18 mouse cellular contexts compared by ENCODE assay signal in the genomic region with DNA sequence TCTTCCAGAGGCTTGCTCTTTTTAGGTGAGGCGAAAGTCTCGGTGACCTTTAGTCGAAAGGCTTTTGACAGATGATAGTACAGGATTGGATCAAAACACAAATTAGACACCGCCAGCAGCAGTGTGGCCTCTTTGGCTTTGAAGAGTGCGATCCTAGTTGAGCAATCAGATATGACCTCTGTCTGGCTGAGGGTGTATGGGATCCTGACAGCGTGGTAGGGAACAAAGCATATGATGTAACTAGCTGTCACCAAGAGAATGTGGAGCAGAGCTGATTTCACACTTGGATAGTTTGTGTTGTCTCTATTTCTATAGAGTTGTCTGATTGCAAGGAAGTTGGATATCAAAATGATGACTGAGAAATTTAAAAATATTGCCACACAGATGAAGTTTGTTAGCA. TPM values are rescaled to one million over a fixed set of nuclear protein-coding genes. Genes with fewer than 3 reads are reported as not detected.
DNase-seq lines count a peak whose midpoint lies in the region; ATAC-seq and TF ChIP-seq lines count a peak whose summit lies in the region.
"Had no signal": no experiment of that assay in that cellular context is flagged by ENCODE, and none has a peak within 500 bp of the region (broad histone marks: within the 10 kb centered on the region; RNA-seq: fewer than 3 reads in every experiment).

No protein-coding gene starts in this region.

- intact Hi-C loops in heart, adult 2 months (cut with DNase I): no loop called here

- no peak for TF ChIP-seq CTCF in heart, adult 2 months (IDR thresholded peaks at IDR 0.05)

- WGBS in heart, embryonic 16.5 days: 61% methylated on average over 6 of the region's 6 CpGs
- WGBS in heart, adult 2 months: 84% methylated on average over 6 of the region's 6 CpGs
- 58% methylated on average over 6 of the region's 6 CpGs for WGBS in liver, embryonic 12.5 days (ENCODE audit: insufficient replicate concordance)

- H3K4me2 ChIP-seq in heart, embryonic 16.5 days (ENCODE audit: low read depth, low read length): no peak overlapping the region
- H3K4me2 ChIP-seq in liver, embryonic 12.5 days: no peak overlapping the region
- H3K4me2 ChIP-seq: embryonic facial prominence, embryonic 13.5 days; hindbrain, embryonic 15.5 days; midbrain, embryonic 15.5 days; stomach, embryonic 15.5 days had no signal

- H3K36me3 ChIP-seq in heart, embryonic 16.5 days (ENCODE audit: control insufficient read depth, insufficient read depth): no peaks in the 10 kb centered on the region
- no peaks in the 10 kb centered on the region for H3K36me3 ChIP-seq in heart, adult 2 months (ENCODE audit: control insufficient read depth, insufficient read depth, low read length)
- H3K36me3 ChIP-seq in liver, embryonic 12.5 days: no peaks in the 10 kb centered on the region
- H3K36me3 ChIP-seq: embryonic facial prominence, embryonic 13.5 days; hindbrain, embryonic 15.5 days; midbrain, embryonic 15.5 days; stomach, embryonic 15.5 days had no signal

- TF ChIP-seq POLR2A in heart, adult 2 months (IDR thresholded peaks at IDR 0.05; ENCODE audit: insufficient read depth, low read depth, low read length): no peak

- ATAC-seq in heart, embryonic 16.5 days (replicated peaks; ENCODE audit: extremely low read depth, insufficient read depth, low FRiP score): 0 out of 2 replicates have a peak, but pooled peaks have one; percentile 18
- peak; percentile 76 for ATAC-seq in granulocyte monocyte progenitor cell, adult 5-6 weeks (replicated peaks; ENCODE audit: poor library complexity, severe bottlenecking)
- ATAC-seq in liver, embryonic 12.5 days: 0 out of 2 replicates have a peak, but pooled peaks have one; percentile 24
- peak; percentile 62 for ATAC-seq in megakaryocyte progenitor cell, adult 5-6 weeks (replicated peaks; ENCODE audit: poor library complexity)
- ATAC-seq: forebrain, embryonic 16.5 days; intestine, postnatal 0 days; midbrain, embryonic 15.5 days had no signal

- H3K4me3 ChIP-seq in heart, embryonic 16.5 days (ENCODE audit: low read length): no peak overlapping the region
- H3K4me3 ChIP-seq in heart, adult 2 months: no peak overlapping the region
- H3K4me3 ChIP-seq in liver, embryonic 12.5 days: no peak overlapping the region
- H3K4me3 ChIP-seq: embryonic facial prominence, embryonic 13.5 days; hindbrain, embryonic 15.5 days; layer of hippocampus, adult 2 months; midbrain, embryonic 15.5 days; stomach, embryonic 15.5 days had no signal

- peaks cover 3% of the 10 kb centered on the region; the same call in 1 of the 2 replicates for H3K4me1 ChIP-seq in heart, embryonic 16.5 days (ENCODE audit: control insufficient read depth, insufficient read depth, low read length)
- H3K4me1 ChIP-seq in heart, adult 2 months (ENCODE audit: control insufficient read depth, insufficient read depth, low read length): no peaks in the 10 kb centered on the region
- peaks cover 9% of the 10 kb centered on the region for H3K4me1 ChIP-seq in liver, embryonic 12.5 days
- H3K4me1 ChIP-seq: hindbrain, embryonic 15.5 days; midbrain, embryonic 15.5 days; stomach, embryonic 15.5 days had no signal

- no peak for DNase-seq in heart, adult 2 months
- no peak for DNase-seq in layer of hippocampus, adult 18-20 months (ENCODE audit: low spot score in 2 of 2)
- no peak for DNase-seq in layer of hippocampus, adult 9-10 months (ENCODE audit: low spot score)
- DNase-seq: cerebellum, adult 8-10 months; heart, postnatal 10 days had no signal

- H3K79me2 ChIP-seq in heart, adult 2 months (replicated peaks; ENCODE audit: control insufficient read depth, insufficient read depth, low read length): no peaks in the 10 kb centered on the region

- no peak for TF ChIP-seq EP300 in heart, adult 2 months (IDR thresholded peaks at IDR 0.05; ENCODE audit: insufficient read depth, low read depth, low read length)

- H3K9me3 ChIP-seq in heart, embryonic 16.5 days (replicated peaks; ENCODE audit: control insufficient read depth, low read length): no peaks in the 10 kb centered on the region
- H3K9me3 ChIP-seq in liver, embryonic 12.5 days (replicated peaks): no peaks in the 10 kb centered on the region
- H3K9me3 ChIP-seq: embryonic facial prominence, embryonic 13.5 days; hindbrain, embryonic 15.5 days; midbrain, embryonic 15.5 days; stomach, embryonic 15.5 days had no signal

- no peaks in the 10 kb centered on the region for H3K27me3 ChIP-seq in heart, embryonic 16.5 days (ENCODE audit: control insufficient read depth, insufficient read depth, low read length)
- H3K27me3 ChIP-seq in heart, adult 2 months (ENCODE audit: control insufficient read depth, insufficient read depth, low read length): no peaks in the 10 kb centered on the region
- no peaks in the 10 kb centered on the region for H3K27me3 ChIP-seq in liver, embryonic 12.5 days (replicated peaks)
- H3K27me3 ChIP-seq: embryonic facial prominence, embryonic 13.5 days; hindbrain, embryonic 15.5 days; midbrain, embryonic 15.5 days; stomach, embryonic 15.5 days had no signal

- no peak overlapping the region; the same call in 1 of the 2 replicates for H3K27ac ChIP-seq in heart, embryonic 16.5 days (ENCODE audit: low read length)
- H3K27ac ChIP-seq in heart, adult 2 months: no peak overlapping the region
- no peak overlapping the region for H3K27ac ChIP-seq in liver, embryonic 12.5 days
- H3K27ac ChIP-seq: embryonic facial prominence, embryonic 13.5 days; hindbrain, embryonic 15.5 days; kidney, postnatal 0 days; layer of hippocampus, adult 2 months; midbrain, embryonic 15.5 days; stomach, embryonic 15.5 days had no signal

- no peak overlapping the region for H3K9ac ChIP-seq in heart, embryonic 16.5 days (ENCODE audit: low read length)
- no peak overlapping the region for H3K9ac ChIP-seq in heart, adult 2 months (ENCODE audit: low read depth, low read length)
- no peak overlapping the region for H3K9ac ChIP-seq in liver, embryonic 12.5 days
- H3K9ac ChIP-seq: embryonic facial prominence, embryonic 13.5 days; hindbrain, embryonic 15.5 days; midbrain, embryonic 15.5 days; stomach, embryonic 15.5 days had no signal

RNA-seq across cellular contexts. Expression of gene Gpr171, which starts 4.2 kb away (rescaled TPM):
- 1.5 and 3.5 TPM in 2 replicates for polyA plus RNA-seq in heart, embryonic 16.5 days (2015; fragmentation: Nextera tagmentation; extraction: Ambion mirVana)
- total RNA-seq in heart, adult 2 months (2021): under 1 TPM; 0.23 to 0.30 TPM
- polyA plus RNA-seq in heart, adult 2 months (2012; rRNA removed): 0.12 and 0.31 TPM in 2 replicates
- 17.4 and 20.6 TPM in 2 replicates for total RNA-seq in granulocyte monocyte progenitor cell, adult 5-6 weeks (2014; fragmentation: Nextera tagmentation)
- 24.2 and 29.3 TPM in 2 replicates for total RNA-seq in granulocyte monocyte progenitor cell, adult 5-6 weeks (2017)
- polyA plus RNA-seq in liver, embryonic 12.5 days (2016; fragmentation: Nextera tagmentation; extraction: Ambion mirVana): 2.2 and 2.3 TPM in 2 replicates
- total RNA-seq in megakaryocyte progenitor cell, adult 5-6 weeks (2015): 24.3 and 26.9 TPM in 2 replicates
- total RNA-seq in megakaryocyte progenitor cell, adult 5-6 weeks (2017): 23.1 and 31.9 TPM in 2 replicates
- total RNA-seq in layer of hippocampus, adult 18-20 months (2021): not detected
- total RNA-seq: heart, postnatal 10 days; layer of hippocampus, adult 2 months; left cerebral cortex, adult 18-20 months had no signal

RNA-seq across cellular contexts. Expression of gene P2ry14, which starts 56.0 kb away (rescaled TPM):
- 2.8 and 4.0 TPM in 2 replicates for polyA plus RNA-seq in heart, embryonic 16.5 days (2015; fragmentation: Nextera tagmentation; extraction: Ambion mirVana)
- 1 to 10 TPM; 4.3 to 4.4 TPM for total RNA-seq in heart, adult 2 months (2021)
- 3.4 and 6.7 TPM in 2 replicates for polyA plus RNA-seq in heart, adult 2 months (2012; rRNA removed)
- 7.4 and 8.6 TPM in 2 replicates for total RNA-seq in granulocyte monocyte progenitor cell, adult 5-6 weeks (2014; fragmentation: Nextera tagmentation)
- total RNA-seq in granulocyte monocyte progenitor cell, adult 5-6 weeks (2017): 3.6 and 6.3 TPM in 2 replicates
- polyA plus RNA-seq in liver, embryonic 12.5 days (2016; fragmentation: Nextera tagmentation; extraction: Ambion mirVana): 1.7 and 2.4 TPM in 2 replicates
- total RNA-seq in megakaryocyte progenitor cell, adult 5-6 weeks (2015): 5.7 and 7.2 TPM in 2 replicates
- total RNA-seq in megakaryocyte progenitor cell, adult 5-6 weeks (2017): 5.0 and 8.0 TPM in 2 replicates
- total RNA-seq in layer of hippocampus, adult 18-20 months (2021): 1 to 10 TPM; 1.4 to 2.0 TPM

Comparison
In these comparisons a context has a peak if more than half of its experiments do, and no peak if none do; other contexts are left out.
1. ATAC-seq: peak in every context shown above with its lines; median percentile 76 in granulocyte monocyte progenitor cell, adult 5-6 weeks; 62 in megakaryocyte progenitor cell, adult 5-6 weeks; 24 in liver, embryonic 12.5 days; 18 in heart, embryonic 16.5 days.
2. RNA of gene Gpr171, which starts 4.2 kb away (total RNA-seq): 23.1 to 31.9 TPM in megakaryocyte progenitor cell, adult 5-6 weeks and 17.4 to 29.3 TPM in granulocyte monocyte progenitor cell, adult 5-6 weeks; 0.23 to 0.30 TPM in heart, adult 2 months and not detected in layer of hippocampus, adult 18-20 months; every median in the first group is over 10 times any median in the second.